8 mouse cellular contexts compared by ENCODE assay signal in the genomic region with DNA sequence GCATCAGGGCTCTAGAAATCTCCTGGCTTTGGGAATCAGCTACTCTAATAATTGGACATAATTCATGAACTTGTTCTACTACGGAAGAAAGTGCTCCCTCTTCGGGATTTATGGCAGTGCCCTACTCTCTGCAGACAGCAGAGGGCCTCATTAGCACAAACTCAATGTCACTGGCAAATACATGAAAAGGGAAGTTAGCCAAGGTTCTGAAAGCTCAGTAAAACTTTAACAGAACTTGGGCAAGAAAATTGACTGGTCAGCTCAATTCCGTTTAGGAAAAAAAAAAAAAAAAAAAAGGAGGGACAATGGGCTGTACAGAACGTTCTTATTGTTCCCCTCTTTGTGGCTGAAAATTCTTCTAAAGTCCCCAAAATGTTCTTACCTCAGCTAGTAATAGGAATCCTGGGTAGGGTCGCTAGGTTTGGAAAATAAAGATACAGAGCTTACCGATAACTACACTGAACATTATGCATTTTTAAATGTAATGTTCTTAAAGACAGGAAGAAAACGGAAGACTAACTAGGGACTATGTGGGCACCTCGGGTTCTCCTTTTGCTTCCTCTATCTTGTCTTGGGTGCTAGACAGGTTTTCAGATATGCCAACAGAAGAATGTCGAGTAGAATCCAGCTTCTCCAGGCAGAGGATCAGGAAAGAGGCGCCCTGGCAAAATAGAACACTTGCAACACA. TPM values are rescaled to one million over a fixed set of nuclear protein-coding genes. Genes with fewer than 3 reads are reported as not detected.
DNase-seq lines count a peak whose midpoint lies in the region; ATAC-seq lines count a peak whose summit lies in the region.

No protein-coding gene starts in this region.

- ATAC-seq in frontal cortex, adult (ENCODE audit: low TSS enrichment) = peak; percentile 77; the same call in 1 of the 2 replicates
- ATAC-seq in megakaryocyte, adult 5-6 weeks (ENCODE audit: poor library complexity, severe bottlenecking) = peak; percentile 88

- no peak for DNase-seq in frontal cortex, postnatal 14 days (ENCODE audit: low spot score in 2 of 2)
- peak; percentile 16 to 26 for DNase-seq in spleen, adult 18-20 months
- DNase-seq in spleen, postnatal 14 days (ENCODE audit: low spot score in 2 of 2) = no peak
- DNase-seq in cerebellum, adult 8-10 months = peak; percentile 20
- peak; percentile 74 for DNase-seq in kidney, postnatal 14 days
- DNase-seq in neural tube, embryonic 10.5 days (ENCODE audit: extremely low spot score, low spot score) = no peak

RNA-seq across cellular contexts. Expression of a gene that starts 35.6 kb away (rescaled TPM):
- total RNA-seq in megakaryocyte, adult 5-6 weeks (2015) = 30.8 and 33.7 TPM in 2 replicates
- 17.8 and 26.5 TPM in 2 replicates for total RNA-seq in megakaryocyte, adult 5-6 weeks (2017)

Comparison
In these comparisons a context has a peak if more than half of its experiments do, and no peak if none do; other contexts are left out.
1. DNase-seq: peak in spleen, adult 18-20 months (2 of 2), cerebellum, adult 8-10 months (single experiment) and kidney, postnatal 14 days (single experiment); none in frontal cortex, postnatal 14 days (0 of 2), spleen, postnatal 14 days (0 of 2) and neural tube, embryonic 10.5 days (single experiment).